Mouse (Mus musculus) MEL-GATA-1-ER (cell line): ENCODE results near the gene Atg101.
"Not testable (repeated sequence)": the region's sequence is repeated elsewhere in the genome, so short reads cannot be mapped to it uniquely, and the experiment has no call there.

Experiments
- DNase-seq: peaks from one replicate; pipeline ENCODE4 v3.0.0-alpha.2; 2012; ENCODE audit warnings: low read depth; ENCODE audit errors: extremely low read depth

Atg101 gene

GRCm38 (mm10) chr15:101312006-101312405 lies 27.9 kb downstream of the Atg101 start:
- DNase-seq: no peak

GRCm38 (mm10) chr15:101315378-101315777 lies 31.3 kb downstream of the Atg101 start:
- DNase-seq: no peak

GRCm38 (mm10) chr15:101315832-101316231 lies 31.8 kb downstream of the Atg101 start:
- peak; percentile 89 for DNase-seq

GRCm38 (mm10) chr15:101316279-101316912 lies 32.3 kb downstream of the Atg101 start:
- no peak for DNase-seq

GRCm38 (mm10) chr15:101316913-101317813 lies 33.1 kb downstream of the Atg101 start:
- DNase-seq: no peak

GRCm38 (mm10) chr15:101317814-101318500 lies 33.9 kb downstream of the Atg101 start:
- peak; percentile 77 for DNase-seq

- DNase-seq: no peak
Measured at GRCm38 (mm10) chr15:101318889-101319765, 35.1 kb downstream of the Atg101 start.

- no peak for DNase-seq
Measured at GRCm38 (mm10) chr15:101320010-101320617, 36.0 kb downstream of the Atg101 start.

- peak; percentile 87 for DNase-seq
Measured at GRCm38 (mm10) chr15:101320618-101321041, 36.6 kb downstream of the Atg101 start.

- DNase-seq: no peak
Measured at GRCm38 (mm10) chr15:101321126-101321525, 37.1 kb downstream of the Atg101 start.

GRCm38 (mm10) chr15:101322106-101322505 lies 38.0 kb downstream of the Atg101 start:
- no peak for DNase-seq

GRCm38 (mm10) chr15:101322640-101323039 lies 38.6 kb downstream of the Atg101 start:
- no peak for DNase-seq

GRCm38 (mm10) chr15:101323511-101323910 lies 39.4 kb downstream of the Atg101 start:
- no peak for DNase-seq

- DNase-seq: not testable (repeated sequence)
Measured at GRCm38 (mm10) chr15:101324409-101324808, 40.3 kb downstream of the Atg101 start.

- no peak for DNase-seq
Measured at GRCm38 (mm10) chr15:101325991-101326534, 42.0 kb downstream of the Atg101 start.

- peak; percentile 59 for DNase-seq
Measured at GRCm38 (mm10) chr15:101327282-101327681, 43.2 kb downstream of the Atg101 start.

- no peak for DNase-seq
Measured at GRCm38 (mm10) chr15:101328876-101329563, 44.9 kb downstream of the Atg101 start.

GRCm38 (mm10) chr15:101329564-101329892 lies 45.5 kb downstream of the Atg101 start:
- no peak for DNase-seq

GRCm38 (mm10) chr15:101331090-101331489 lies 47.0 kb downstream of the Atg101 start:
- DNase-seq: no peak

- DNase-seq: no peak
Measured at GRCm38 (mm10) chr15:101332370-101332769, 48.3 kb downstream of the Atg101 start.
